Mouse (Mus musculus) megakaryocyte, embryonic 14.5 days (primary cell): ENCODE measurements around the gene Pcsk5.

Experiments used
- FLI1 ChIP-seq: IDR thresholded peaks from 2 replicates; pipeline ENCODE4 v1.6.1; 2012; ENCODE audit warnings: low read length, inconsistent platforms, mixed read lengths
- GATA1 ChIP-seq: IDR thresholded peaks from 3 replicates; pipeline ENCODE4 v1.6.1; 2012; ENCODE audit warnings: mixed read lengths, low read length, inconsistent platforms, borderline replicate concordance

DNA sequence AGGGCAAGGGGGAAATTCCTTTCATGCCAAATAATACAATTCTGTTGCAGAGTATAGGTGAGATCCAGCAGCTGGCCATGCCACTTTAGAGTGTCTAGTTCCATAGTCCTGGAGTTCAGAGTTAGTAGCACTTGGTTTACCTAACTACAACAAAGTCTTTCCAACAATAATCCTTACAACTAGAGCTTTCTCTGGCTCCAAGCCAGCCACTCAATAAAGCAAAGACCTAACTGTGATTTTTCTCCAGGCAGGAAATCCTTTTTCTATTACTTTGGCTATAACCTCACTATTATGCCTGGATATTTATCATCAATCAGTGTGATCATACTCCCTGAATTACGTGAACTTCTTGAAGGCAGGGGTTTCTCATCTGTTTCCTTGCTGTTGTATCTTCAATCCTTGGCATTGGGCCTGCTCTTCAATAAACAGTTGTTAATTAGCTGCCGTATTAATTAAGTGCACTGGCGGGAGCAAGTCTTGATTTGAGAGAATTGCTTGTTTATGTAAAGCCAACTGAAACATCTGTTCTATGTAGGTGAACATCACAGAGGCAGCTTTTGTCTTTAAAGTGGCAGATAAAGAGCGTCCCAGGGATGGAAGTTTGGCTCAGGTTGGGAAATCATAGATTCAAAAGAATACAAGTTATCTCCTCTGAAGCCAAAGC lies 23.1 kb upstream of the Pcsk5 start:
- no peak for TF ChIP-seq GATA1
- no peak for TF ChIP-seq FLI1
